Mouse (Mus musculus) intestine, embryonic 14.5 days (tissue): ENCODE data around the gene Csl. TPM values are rescaled to one million over a fixed set of nuclear protein-coding genes. Genes with fewer than 3 reads are reported as not detected.

Experiments used
- ATAC-seq: fragments of 200-750 bp; cut with Nextera tagmentation; replicated peaks from 2 replicates; pipeline ENCODE4 v1.8.0; 2017; ENCODE audit warnings: low read depth, moderate number of reproducible peaks, moderate TSS enrichment, moderate library complexity; ENCODE audit not compliant: low FRiP score, low TSS enrichment
- DNase-seq: peaks from one replicate; pipeline ENCODE4 v3.0.0-alpha.2; 2018; ENCODE audit warnings: low spot score
- H3K27ac ChIP-seq: fragments of 300-500 bp; sonication (generic); 2 replicates; pipeline ENCODE4 v1.5.1; 2014; ENCODE audit warnings: low read depth, mild to moderate bottlenecking, control low read depth
- H3K27me3 ChIP-seq: fragments of 300-500 bp; sonication (generic); replicated peaks from 2 replicates; pipeline ENCODE4 v1.6.1; 2014; ENCODE audit warnings: low read length, control low read depth; ENCODE audit not compliant: control insufficient read depth, insufficient read depth
- H3K36me3 ChIP-seq: fragments of 300-500 bp; sonication (generic); 2 replicates; pipeline ENCODE4 v1.6.1; 2014; ENCODE audit warnings: low read length, control low read depth; ENCODE audit not compliant: control insufficient read depth, insufficient read depth
- H3K4me1 ChIP-seq: fragments of 300-500 bp; sonication (generic); replicated peaks from 2 replicates; pipeline ENCODE4 v1.6.1; 2014; ENCODE audit warnings: low read length, control low read depth, mixed read lengths; ENCODE audit not compliant: control insufficient read depth, insufficient read depth
- H3K4me2 ChIP-seq: fragments of 300-500 bp; sonication (generic); 2 replicates; pipeline ENCODE4 v1.6.1; 2014; ENCODE audit warnings: low read length
- H3K4me3 ChIP-seq: fragments of 300-500 bp; sonication (generic); 2 replicates; pipeline ENCODE4 v1.5.1; 2014; ENCODE audit warnings: low read depth, low read length, control low read depth, mixed read lengths
- H3K9ac ChIP-seq: fragments of 300-500 bp; sonication (generic); 2 replicates; pipeline ENCODE4 v1.6.1; 2014; ENCODE audit warnings: mild to moderate bottlenecking, low read length
- H3K9me3 ChIP-seq: fragments of 300-500 bp; sonication (generic); 2 replicates; pipeline ENCODE4 v1.6.1; 2016; ENCODE audit warnings: low read length, control low read depth; ENCODE audit not compliant: control insufficient read depth
- WGBS: fragments of 180-500 bp; shearing (Covaris S2); extraction: QIAGEN DNeasy Blood & Tissue Kit; methylation state at CpG from one replicate; pipeline ENCODE4 v1.1.7; 2014; 5-methylcytosine and 5-hydroxymethylcytosine counted together
- polyA plus RNA-seq: library from polyadenylated mRNA; unstranded; fragments of >200 nt; fragmentation: Nextera tagmentation; extraction: Ambion mirVana; gene quantifications from 2 replicates; pipeline ENCODE4 v1.2.1, GENCODE M21; 2014

Gene Csl
- polyA plus RNA-seq = 0.12 TPM in 1 of 2 replicates, not detected in the other

DNA sequence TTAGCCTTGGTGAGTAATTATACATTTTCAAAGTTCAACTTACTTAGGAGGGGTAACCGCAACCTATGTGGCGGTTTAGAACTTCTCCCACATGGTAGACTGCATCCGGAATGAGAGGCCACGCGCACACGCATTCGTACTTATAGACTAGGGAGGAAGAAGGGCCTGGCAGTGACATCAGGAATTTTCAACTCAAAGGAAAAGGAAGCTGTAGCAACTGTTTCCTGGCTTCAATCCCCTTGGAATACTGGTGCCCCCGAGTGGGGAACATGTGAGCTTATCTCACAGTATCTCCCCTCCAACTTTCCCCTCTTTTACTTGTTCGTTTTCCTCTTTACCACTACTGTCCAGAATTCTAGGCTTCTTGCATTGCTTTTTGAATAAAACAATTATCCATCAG, at the start of gene Csl:
TSS of gene Csl (minus strand) at position 101 of the 400 bp plus-strand sequence.
- H3K9me3 ChIP-seq = no peaks in the 10 kb centered on the region
- DNase-seq (no peak), ATAC-seq (no peak)
- no peak within 1 kb of the TSS for H3K9ac ChIP-seq
- no peaks in the 10 kb centered on the region for H3K27me3 ChIP-seq
- H3K4me2 ChIP-seq = no peak within 1 kb of the TSS
- H3K36me3 ChIP-seq = no peaks in the 10 kb centered on the region
- no peak within 1 kb of the TSS for H3K27ac ChIP-seq
- H3K4me3 ChIP-seq = no peak within 1 kb of the TSS
- H3K4me1 ChIP-seq = no peaks in the 10 kb centered on the region
- WGBS = 91% methylated on average over 9 of the region's 9 CpGs

DNA sequence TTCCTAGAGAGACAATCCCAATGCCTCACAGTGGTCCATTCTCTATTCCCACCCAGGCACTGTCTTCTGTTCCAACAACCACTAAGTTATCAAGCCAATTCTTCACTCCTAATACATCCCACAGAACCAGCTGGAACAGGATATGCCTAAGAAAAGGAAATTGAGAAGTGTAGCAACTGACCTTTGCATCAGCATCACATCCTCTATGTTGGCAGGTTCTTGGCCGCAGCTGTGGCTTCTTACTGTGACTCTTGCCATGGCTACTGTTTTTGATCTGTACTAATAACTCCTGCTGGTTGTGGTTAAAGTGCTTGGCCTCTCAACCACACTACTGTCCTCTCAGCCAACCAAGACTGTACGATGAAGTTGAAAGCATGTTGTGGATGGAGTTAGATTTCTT, 30.0 kb upstream of the Csl start:
- Histone ChIP-seq H3K36me3 (no peaks in the 10 kb centered on the region), H3K27ac (no peak overlapping the region), H3K4me3 (no peak overlapping the region), H3K4me2 (no peak overlapping the region), H3K4me1 (no peaks in the 10 kb centered on the region), H3K27me3 (no peaks in the 10 kb centered on the region), H3K9me3 (no peaks in the 10 kb centered on the region), H3K9ac (no peak overlapping the region)
- DNase-seq = no peak
- ATAC-seq = no peak
- WGBS = 94% methylated on average over 2 of the region's 2 CpGs

DNA sequence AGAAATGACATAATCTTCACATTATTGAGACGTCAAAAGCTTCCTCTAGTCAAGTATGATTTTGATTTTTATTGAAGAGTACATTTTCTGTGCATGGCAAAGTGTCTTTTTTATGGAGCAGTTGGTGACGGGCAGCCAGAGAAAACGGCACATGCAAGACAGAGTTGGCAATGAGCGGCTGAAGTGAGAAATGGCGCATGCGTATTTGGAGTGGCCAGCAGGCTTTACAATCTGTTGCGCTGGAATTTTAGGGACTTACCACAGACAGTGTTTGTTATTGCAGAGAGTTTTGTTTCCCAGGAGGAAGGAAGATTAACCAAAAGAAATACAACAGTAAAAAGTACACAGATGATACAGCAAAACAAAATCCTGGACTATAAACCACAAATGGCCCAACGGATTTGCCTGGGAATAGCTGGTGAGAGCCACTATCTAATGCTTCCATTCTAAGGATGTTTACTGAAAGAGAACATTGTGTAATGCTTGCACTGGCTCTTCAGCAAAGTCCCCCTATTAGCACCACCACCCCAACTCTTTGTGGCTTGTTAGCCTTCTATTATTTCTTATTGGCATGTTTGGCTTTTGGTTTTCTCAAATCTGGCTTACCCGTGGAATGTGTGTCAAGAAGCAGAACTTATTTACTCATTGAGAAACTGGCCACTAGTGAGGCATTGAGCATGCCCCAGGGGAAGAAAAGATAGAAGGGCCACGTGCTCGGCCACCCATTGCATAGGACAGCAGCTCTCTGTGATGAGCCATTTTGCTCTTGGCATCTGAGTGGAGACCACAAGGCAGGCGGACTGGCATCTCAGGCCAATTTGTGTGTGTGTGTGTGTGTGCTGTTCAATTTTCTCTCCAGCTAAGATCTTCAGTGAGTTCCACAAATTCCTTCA, 15.0 kb upstream of the Csl start:
- Histone ChIP-seq H3K4me1 (no peaks in the 10 kb centered on the region), H3K4me3 (no peak overlapping the region), H3K36me3 (no peaks in the 10 kb centered on the region), H3K9me3 (no peaks in the 10 kb centered on the region), H3K27me3 (no peaks in the 10 kb centered on the region), H3K9ac (no peak overlapping the region), H3K4me2 (no peak overlapping the region), H3K27ac (no peak overlapping the region)
- ATAC-seq (no peak), DNase-seq (no peak)
- WGBS = 87% methylated on average over 12 of the region's 12 CpGs

DNA sequence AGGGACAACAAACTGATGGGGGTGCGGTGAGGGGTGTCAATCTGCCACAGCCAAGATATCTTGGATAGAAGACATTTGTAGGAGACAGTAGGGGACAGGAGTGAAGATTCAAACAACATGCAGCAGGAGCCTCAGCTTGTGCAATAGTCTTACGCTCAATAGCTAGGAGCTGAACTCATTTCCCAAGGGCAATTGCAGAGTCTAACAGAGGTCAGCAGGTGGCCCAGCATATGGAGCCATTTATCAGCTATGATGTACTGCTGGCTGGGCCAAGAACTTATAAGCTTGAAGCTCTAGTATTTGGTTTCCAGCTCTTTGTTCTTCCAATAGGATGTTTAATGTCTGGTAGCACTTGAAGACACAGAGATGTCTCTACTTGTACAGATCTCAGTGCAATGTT, 9.3 kb downstream of the Csl start:
- Histone ChIP-seq H3K27me3 (no peaks in the 10 kb centered on the region), H3K9me3 (no peaks in the 10 kb centered on the region), H3K27ac (no peak overlapping the region), H3K4me3 (no peak overlapping the region), H3K4me1 (no peaks in the 10 kb centered on the region), H3K4me2 (no peak overlapping the region), H3K9ac (no peak overlapping the region), H3K36me3 (no peaks in the 10 kb centered on the region)
- ATAC-seq = no peak
- 90% methylated on average over 2 of the region's 2 CpGs for WGBS
- no peak for DNase-seq

DNA sequence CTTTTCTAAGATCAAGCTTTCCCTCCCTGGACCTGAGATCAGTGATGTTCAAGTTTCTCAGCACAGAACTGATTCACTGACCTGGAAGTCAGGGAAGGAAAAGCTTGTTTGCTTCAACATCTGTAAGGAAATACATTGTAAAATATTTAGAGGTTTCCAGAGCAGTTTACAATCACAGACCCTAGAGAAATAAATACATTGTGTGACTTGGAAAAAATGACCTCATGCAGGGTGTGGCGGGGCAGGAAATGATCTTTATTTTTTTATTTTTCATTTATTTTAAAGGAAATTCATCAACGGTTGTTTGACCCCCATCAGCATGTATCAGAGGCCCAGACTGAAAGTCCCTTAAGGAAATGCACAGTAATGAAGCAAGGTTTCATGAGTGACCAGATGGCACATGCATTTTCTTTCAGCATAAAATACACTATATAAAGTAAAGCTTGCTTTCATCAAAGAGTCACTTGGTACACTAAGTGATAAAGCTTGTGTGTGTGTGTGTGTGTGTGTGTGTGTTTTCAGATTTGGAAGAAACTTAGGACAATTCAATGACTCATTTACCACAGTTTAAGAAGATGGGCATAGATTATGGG, 10.7 kb downstream of the Csl start:
- Histone ChIP-seq H3K4me2 (no peak overlapping the region), H3K9ac (no peak overlapping the region), H3K4me3 (no peak overlapping the region), H3K27me3 (no peaks in the 10 kb centered on the region), H3K9me3 (no peaks in the 10 kb centered on the region), H3K36me3 (no peaks in the 10 kb centered on the region), H3K4me1 (no peaks in the 10 kb centered on the region), H3K27ac (no peak overlapping the region)
- 69% methylated on average over 2 of the region's 2 CpGs for WGBS
- DNase-seq = no peak
- no peak for ATAC-seq

DNA sequence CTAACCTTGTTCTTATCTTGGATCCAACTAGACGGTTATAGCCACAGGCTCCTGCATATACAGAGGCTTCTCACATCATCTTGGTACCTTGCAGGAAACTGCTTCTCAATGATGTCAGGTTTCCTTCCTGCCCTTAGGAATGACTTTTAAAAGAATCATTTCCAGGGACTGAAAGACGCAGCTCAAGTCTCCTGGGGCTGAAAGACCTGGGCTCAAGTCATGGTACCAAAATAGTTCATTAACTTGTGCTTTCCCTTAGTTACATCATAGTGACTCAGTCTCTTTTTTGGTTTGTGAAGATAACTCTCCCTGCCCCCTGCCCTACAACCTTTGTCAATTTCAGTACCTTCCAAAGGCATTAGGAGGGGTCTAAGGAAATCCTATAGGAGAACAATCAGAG, 11.4 kb downstream of the Csl start:
- no peak overlapping the region for H3K27ac ChIP-seq
- no peak for ATAC-seq
- no peaks in the 10 kb centered on the region for H3K4me1 ChIP-seq
- DNase-seq = no peak
- no peaks in the 10 kb centered on the region for H3K36me3 ChIP-seq
- H3K4me2 ChIP-seq = no peak overlapping the region
- no peak overlapping the region for H3K9ac ChIP-seq
- 73% methylated on average over 2 of the region's 2 CpGs for WGBS
- H3K27me3 ChIP-seq = no peaks in the 10 kb centered on the region
- no peaks in the 10 kb centered on the region for H3K9me3 ChIP-seq
- H3K4me3 ChIP-seq = no peak overlapping the region

DNA sequence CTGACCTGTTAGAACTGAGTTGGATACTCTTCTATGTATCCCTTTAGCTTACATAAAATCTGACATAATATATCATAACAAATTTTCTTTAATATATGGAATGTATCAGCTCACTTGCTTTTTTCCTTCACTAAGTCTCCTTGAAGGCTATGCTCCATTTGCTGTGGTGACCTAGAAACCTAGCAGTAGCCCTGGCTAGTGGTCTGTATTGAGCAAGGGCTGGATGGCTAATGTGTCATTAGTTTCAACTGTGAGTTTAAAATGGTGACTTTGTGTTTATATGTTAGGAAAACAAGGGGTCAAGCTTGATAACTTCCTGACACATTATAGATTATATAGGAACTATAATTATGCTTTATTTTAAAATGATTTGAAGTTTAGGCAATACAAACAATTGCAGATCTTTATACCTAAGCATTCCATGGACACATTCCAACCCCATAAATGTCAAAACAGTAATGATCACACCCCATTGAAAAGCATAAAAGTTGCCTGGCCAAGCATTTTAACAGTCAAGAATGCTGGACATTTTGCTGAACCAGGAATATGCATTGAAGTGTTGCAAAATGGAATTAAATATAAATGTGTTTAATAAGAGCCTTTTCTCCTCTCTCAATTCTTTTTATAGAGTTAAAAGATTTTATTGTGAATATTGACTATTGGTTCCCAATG, 17.7 kb downstream of the Csl start:
- Histone ChIP-seq H3K4me3 (no peak overlapping the region), H3K27me3 (no peaks in the 10 kb centered on the region), H3K9ac (no peak overlapping the region), H3K4me1 (no peaks in the 10 kb centered on the region), H3K36me3 (no peaks in the 10 kb centered on the region), H3K4me2 (no peak overlapping the region), H3K9me3 (no peaks in the 10 kb centered on the region), H3K27ac (no peak overlapping the region)
- ATAC-seq (no peak), DNase-seq (no peak)

DNA sequence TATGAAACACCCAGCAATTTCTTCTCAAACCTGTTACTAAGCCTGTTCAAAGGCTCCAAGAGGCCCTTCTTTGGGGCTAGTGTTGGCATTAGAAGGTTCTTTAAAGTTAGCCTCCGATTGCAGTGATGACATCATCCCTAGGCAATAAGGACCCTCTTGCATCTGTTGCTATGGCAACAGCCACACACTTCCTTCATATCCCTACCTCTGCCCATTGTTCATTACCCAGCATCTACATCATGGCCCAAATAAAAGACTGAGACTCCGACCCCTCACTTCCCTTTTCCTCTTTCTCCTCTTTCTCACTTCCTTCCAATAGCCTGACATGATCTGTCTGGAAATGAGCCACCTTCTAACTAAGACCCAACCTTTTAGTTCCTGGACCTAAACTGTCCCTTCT, 46.3 kb downstream of the Csl start:
- Histone ChIP-seq H3K4me3 (no peak overlapping the region), H3K9ac (no peak overlapping the region), H3K4me2 (no peak overlapping the region), H3K27me3 (no peaks in the 10 kb centered on the region), H3K4me1 (no peaks in the 10 kb centered on the region), H3K36me3 (no peaks in the 10 kb centered on the region), H3K9me3 (no peaks in the 10 kb centered on the region), H3K27ac (no peak overlapping the region)
- 65% methylated on average over 2 of the region's 2 CpGs for WGBS
- DNase-seq (no peak), ATAC-seq (no peak)
